Mouse (Mus musculus): ENCODE data around the gene Bcor. TPM values are rescaled to one million over a fixed set of nuclear protein-coding genes. Genes with fewer than 3 reads are reported as not detected.

Gene Bcor
- total RNA-seq, 2 experiments from 2014 or later = 30.6 to 36.0 TPM

- ATAC-seq (replicated peaks; ENCODE audit: poor library complexity, severe bottlenecking) = no peak
Observed at GRCm38 (mm10) chrX:11989471-11989870, 170.7 kb downstream of the Bcor start.

- ATAC-seq (replicated peaks; ENCODE audit: poor library complexity, severe bottlenecking) = no peak
Observed at GRCm38 (mm10) chrX:11988191-11988896, 171.8 kb downstream of the Bcor start.

GRCm38 (mm10) chrX:11987602-11988001 lies 172.6 kb downstream of the Bcor start:
- ATAC-seq (replicated peaks; ENCODE audit: poor library complexity, severe bottlenecking) = no peak
